Mouse (Mus musculus) liver, embryonic 13.5 days (tissue): ENCODE results near the gene Sh3bp5. TPM values are rescaled to one million over a fixed set of nuclear protein-coding genes. Genes with fewer than 3 reads are reported as not detected.

ENCODE experiments used
- ATAC-seq: fragments of 200-750 bp; cut with Nextera tagmentation; 2 replicates; pipeline ENCODE4 v1.8.0; 2017; ENCODE audit warnings: low read depth, mild to moderate bottlenecking, moderate number of reproducible peaks, moderate library complexity
- DNase-seq: peaks from one replicate; pipeline ENCODE4 v3.0.0; 2022
- H3K27ac ChIP-seq: fragments of 300-500 bp; sonication (generic); 2 replicates; pipeline ENCODE4 v1.5.1; 2015; ENCODE audit warnings: moderate library complexity, mild to moderate bottlenecking, inconsistent platforms
- H3K27me3 ChIP-seq: fragments of 300-500 bp; sonication (generic); 2 replicates; pipeline ENCODE4 v1.6.1; 2015; ENCODE audit warnings: mild to moderate bottlenecking, inconsistent platforms
- H3K36me3 ChIP-seq: fragments of 300-500 bp; sonication (generic); 2 replicates; pipeline ENCODE4 v1.6.1; 2015; ENCODE audit warnings: mild to moderate bottlenecking, inconsistent platforms
- H3K4me1 ChIP-seq: fragments of 300-500 bp; sonication (generic); replicated peaks from 2 replicates; pipeline ENCODE4 v1.6.1; 2015; ENCODE audit warnings: inconsistent platforms
- H3K4me2 ChIP-seq: fragments of 300-500 bp; sonication (generic); 2 replicates; pipeline ENCODE4 v1.6.1; 2015; ENCODE audit warnings: inconsistent platforms, mild to moderate bottlenecking, moderate library complexity
- H3K4me3 ChIP-seq: fragments of 300-500 bp; sonication (generic); replicated peaks from 2 replicates; pipeline ENCODE4 v1.5.1; 2015; ENCODE audit warnings: mild to moderate bottlenecking, inconsistent platforms
- H3K9ac ChIP-seq: fragments of 300-500 bp; sonication (generic); 2 replicates; pipeline ENCODE4 v1.6.1; 2015; ENCODE audit warnings: mild to moderate bottlenecking, inconsistent platforms
- H3K9me3 ChIP-seq: fragments of 300-500 bp; sonication (generic); replicated peaks from 2 replicates; pipeline ENCODE4 v1.6.1; 2016; ENCODE audit warnings: inconsistent platforms
- WGBS: fragments of 180-500 bp; shearing (Covaris S2); methylation state at CpG from one replicate; pipeline ENCODE4 v1.1.7; 2015; ENCODE audit not compliant: insufficient replicate concordance; 5-methylcytosine and 5-hydroxymethylcytosine counted together
- polyA plus RNA-seq: library from polyadenylated mRNA; unstranded; fragments of >200 nt; fragmentation: Nextera tagmentation; extraction: Ambion mirVana; gene quantifications from 2 replicates; pipeline ENCODE4 v1.2.1, GENCODE M21; 2015

Sh3bp5 gene
- polyA plus RNA-seq, 1 experiment from 2014 or later = 13.3 TPM

DNA sequence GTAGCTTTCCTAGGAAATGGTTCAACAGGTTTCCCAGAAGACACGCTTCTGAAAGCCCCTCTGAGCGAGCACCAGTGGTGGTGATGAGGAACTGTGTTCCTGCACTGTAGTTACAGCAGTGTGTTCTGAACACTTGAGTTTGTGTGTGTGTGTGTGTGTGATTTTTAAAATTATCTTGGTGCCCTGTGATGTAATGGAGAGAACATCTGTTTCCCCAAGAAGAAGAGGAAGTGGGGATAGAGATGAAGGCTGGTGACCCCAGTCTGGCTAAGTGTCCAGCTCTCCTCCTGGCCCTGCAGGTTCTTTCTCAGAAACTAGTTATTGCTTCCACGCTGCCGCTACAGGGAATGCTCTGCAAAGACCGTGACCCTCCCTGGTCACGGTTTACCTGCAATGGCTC, 61.5 kb downstream of the Sh3bp5 start:
- Histone ChIP-seq H3K4me3 (no peak overlapping the region), H3K27ac (no peak overlapping the region), H3K4me2 (no peak overlapping the region), H3K36me3 (peaks cover 89% of the 10 kb centered on the region), H3K9me3 (no peaks in the 10 kb centered on the region), H3K27me3 (no peaks in the 10 kb centered on the region), H3K9ac (no peak overlapping the region), H3K4me1 (no peaks in the 10 kb centered on the region; the same call in 1 of the 2 replicates)
- no peak for ATAC-seq
- WGBS = 79% methylated on average over 6 of the region's 6 CpGs
- no peak for DNase-seq

DNA sequence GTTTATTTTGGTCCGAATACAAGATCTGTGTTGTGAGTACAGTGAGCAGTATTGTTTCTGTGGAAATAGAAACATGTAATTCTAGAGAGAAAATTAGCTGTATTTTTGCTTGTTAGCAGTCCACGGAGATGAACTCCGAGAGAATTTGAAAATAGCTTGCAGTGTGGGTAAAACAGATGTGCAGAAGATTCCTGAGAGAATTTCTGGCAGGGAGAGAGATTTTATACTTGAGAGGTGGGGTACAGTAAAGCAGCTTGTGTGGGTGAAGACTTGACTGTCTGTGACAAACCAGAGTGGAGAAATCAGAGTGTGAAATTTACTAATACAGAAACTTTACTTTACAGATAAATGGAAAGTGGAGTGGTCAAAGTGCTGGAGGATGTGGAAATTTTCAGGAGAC, 66.5 kb downstream of the Sh3bp5 start:
- Histone ChIP-seq H3K9ac (no peak overlapping the region), H3K4me3 (no peak overlapping the region), H3K27ac (no peak overlapping the region), H3K4me2 (no peak overlapping the region), H3K9me3 (no peaks in the 10 kb centered on the region), H3K27me3 (no peaks in the 10 kb centered on the region), H3K4me1 (peaks cover 8% of the 10 kb centered on the region), H3K36me3 (peaks cover 72% of the 10 kb centered on the region)
- no peak for DNase-seq
- WGBS = 82% methylated on average over 3 of the region's 3 CpGs
- ATAC-seq = no peak

DNA sequence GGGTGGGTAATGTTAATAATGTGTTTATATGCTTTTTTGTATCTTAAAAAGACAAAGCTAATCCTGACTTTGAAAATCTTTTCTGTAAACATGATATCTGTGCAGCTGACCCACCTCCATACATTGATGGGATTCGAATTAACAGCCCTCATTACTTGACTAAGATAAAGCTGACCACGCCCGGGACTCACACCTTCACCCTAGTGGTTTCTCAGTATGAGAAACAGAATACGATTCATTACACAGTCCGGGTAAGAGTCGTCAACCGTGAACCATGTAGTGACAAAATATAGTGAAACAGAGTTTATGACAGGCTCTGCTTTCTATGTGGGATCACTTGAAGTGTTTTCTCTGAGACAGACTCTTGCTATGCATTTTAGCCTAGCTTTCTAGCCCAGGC, 67.9 kb downstream of the Sh3bp5 start:
- Histone ChIP-seq H3K4me3 (no peak overlapping the region), H3K27ac (no peak overlapping the region), H3K4me2 (no peak overlapping the region), H3K9me3 (no peaks in the 10 kb centered on the region), H3K4me1 (peaks cover 8% of the 10 kb centered on the region), H3K36me3 (peaks cover 72% of the 10 kb centered on the region), H3K9ac (no peak overlapping the region), H3K27me3 (no peaks in the 10 kb centered on the region)
- ATAC-seq = no peak
- WGBS = 68% methylated on average over 7 of the region's 7 CpGs
- DNase-seq = no peak

DNA sequence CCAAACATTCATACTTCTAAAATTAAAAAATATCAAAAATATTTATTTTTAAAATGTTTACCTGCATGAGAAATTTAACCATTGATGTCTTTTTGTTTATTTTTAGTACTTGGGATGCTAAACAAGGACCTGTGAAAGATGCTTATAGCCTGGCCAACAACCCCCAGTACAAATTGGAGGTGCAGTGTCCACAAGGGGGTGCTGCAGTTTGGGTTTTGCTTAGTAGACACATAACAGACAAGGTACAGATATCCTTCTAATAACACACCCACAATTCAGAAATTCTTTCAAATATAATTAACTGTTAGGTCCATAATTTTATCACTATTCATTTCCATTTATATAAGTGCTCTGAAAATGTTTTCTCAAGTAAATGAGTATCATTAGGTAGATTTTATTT, 70.5 kb downstream of the Sh3bp5 start:
- DNase-seq = peak; percentile 50
- peaks cover 66% of the 10 kb centered on the region for H3K36me3 ChIP-seq
- no peak for ATAC-seq
- no peak overlapping the region for H3K4me3 ChIP-seq
- H3K9me3 ChIP-seq = no peaks in the 10 kb centered on the region
- H3K27ac ChIP-seq = no peak overlapping the region
- no peak overlapping the region for H3K9ac ChIP-seq
- H3K4me2 ChIP-seq = no peak overlapping the region
- no peaks in the 10 kb centered on the region for H3K27me3 ChIP-seq
- H3K4me1 ChIP-seq = peaks cover 8% of the 10 kb centered on the region

DNA sequence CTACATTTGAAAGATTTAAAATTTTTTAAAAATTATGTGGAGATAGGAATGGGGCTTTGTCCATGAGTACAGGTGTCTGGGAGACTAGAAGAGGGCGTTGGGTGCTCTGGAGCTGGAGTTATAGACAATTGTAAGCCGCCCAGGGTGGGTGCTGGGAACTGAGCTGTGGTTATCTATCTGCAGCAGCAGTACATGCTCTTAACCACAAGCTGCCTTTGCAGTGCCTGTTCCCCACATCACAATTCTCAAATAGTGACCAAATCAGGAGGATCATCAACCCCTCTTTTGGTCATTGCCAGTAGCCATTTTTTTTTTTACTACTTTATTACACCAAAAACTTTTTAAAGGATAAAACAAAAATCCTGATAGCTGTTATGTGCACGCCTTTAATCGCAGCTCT, 71.3 kb downstream of the Sh3bp5 start:
- Histone ChIP-seq H3K9ac (no peak overlapping the region), H3K4me3 (no peak overlapping the region), H3K4me2 (no peak overlapping the region), H3K27ac (no peak overlapping the region; the same call in 1 of the 2 replicates), H3K27me3 (no peaks in the 10 kb centered on the region), H3K4me1 (peaks cover 8% of the 10 kb centered on the region), H3K36me3 (peaks cover 63% of the 10 kb centered on the region), H3K9me3 (no peaks in the 10 kb centered on the region)
- DNase-seq (peak; percentile 25), ATAC-seq (peak; percentile 89)
- WGBS = 51% methylated on average over 4 of the region's 4 CpGs

DNA sequence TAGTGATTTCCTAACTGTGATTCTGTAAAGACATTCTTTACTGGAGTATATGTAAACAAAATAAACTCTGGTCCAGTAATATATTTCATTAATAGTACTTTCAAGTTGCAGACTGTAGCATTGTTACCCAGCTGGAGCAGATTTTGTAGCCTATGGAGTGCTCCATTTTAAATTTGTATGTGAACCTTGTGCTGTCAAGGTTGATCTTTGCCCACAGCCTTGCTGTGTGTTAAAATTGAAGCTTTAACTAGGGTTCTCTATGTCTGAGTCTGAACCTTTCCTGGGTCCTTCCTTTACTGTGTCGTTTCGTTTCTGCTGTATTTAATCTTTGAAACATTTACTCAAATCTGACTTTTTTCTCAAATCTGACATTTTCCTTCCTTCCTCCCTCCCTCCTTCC, 73.6 kb downstream of the Sh3bp5 start:
- H3K36me3 ChIP-seq = peaks cover 61% of the 10 kb centered on the region
- WGBS = 84% methylated on average over 2 of the region's 2 CpGs

DNA sequence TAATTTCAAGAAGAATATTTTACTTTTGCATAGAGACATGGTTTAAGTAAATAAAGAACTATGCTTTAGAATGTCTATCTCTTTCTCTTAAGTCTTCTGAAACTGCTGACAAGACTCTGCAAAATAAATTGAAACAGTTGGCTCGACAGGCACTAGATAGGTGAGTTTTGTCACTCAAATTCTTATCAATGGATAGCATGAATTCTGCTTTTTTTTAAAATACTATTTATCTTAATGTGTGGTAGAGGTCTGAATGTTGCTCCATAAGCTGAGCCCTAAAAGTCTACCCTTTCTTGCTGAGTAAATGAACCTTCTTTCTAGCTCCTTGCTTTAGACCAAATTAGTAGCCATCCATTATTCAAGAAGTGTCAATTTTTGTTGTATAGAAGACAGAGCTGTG, 90.5 kb downstream of the Sh3bp5 start:
- Histone ChIP-seq H3K27ac (no peak overlapping the region), H3K9ac (no peak overlapping the region), H3K4me3 (no peak overlapping the region), H3K4me2 (no peak overlapping the region), H3K4me1 (peaks cover 23% of the 10 kb centered on the region), H3K27me3 (no peaks in the 10 kb centered on the region), H3K36me3 (peaks cover 41% of the 10 kb centered on the region), H3K9me3 (no peaks in the 10 kb centered on the region)
- ATAC-seq = peak; percentile 51; the same call in 1 of the 2 replicates
- WGBS = 14% methylated on average over 1 of the region's 1 CpGs
- no peak for DNase-seq

More for the DNA sequence above, 73.6 kb downstream of the Sh3bp5 start:
- ATAC-seq (no peak), DNase-seq (no peak)
- no peak overlapping the region for H3K4me3 ChIP-seq
- H3K27me3 ChIP-seq = no peaks in the 10 kb centered on the region
- no peaks in the 10 kb centered on the region for H3K9me3 ChIP-seq
- H3K4me1 ChIP-seq = peaks cover 8% of the 10 kb centered on the region
- H3K9ac ChIP-seq = no peak overlapping the region
- no peak overlapping the region for H3K4me2 ChIP-seq
- no peak overlapping the region for H3K27ac ChIP-seq

DNA sequence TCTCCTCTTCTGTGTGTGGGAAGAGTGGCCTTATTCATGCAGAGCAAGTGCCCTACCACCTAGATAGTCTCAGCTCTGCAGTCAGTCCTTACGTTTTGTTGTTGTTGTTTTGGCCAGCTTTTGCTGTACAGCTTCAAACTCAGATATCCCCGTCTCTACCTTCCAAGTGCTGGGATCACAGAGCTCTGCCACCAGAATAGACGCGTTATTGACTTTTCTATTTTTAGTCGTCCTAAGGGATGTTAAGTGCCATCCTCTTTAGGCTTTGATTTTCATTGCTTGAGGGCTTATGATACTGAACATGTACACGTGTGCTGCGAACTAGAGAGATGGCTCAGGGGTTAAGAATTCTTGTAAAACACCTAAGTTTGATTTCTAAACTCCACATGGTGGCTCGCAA, 92.6 kb downstream of the Sh3bp5 start:
- 79% methylated on average over 8 of the region's 8 CpGs for WGBS
- peaks cover 29% of the 10 kb centered on the region for H3K4me1 ChIP-seq
- H3K9ac ChIP-seq = no peak overlapping the region
- H3K27me3 ChIP-seq = no peaks in the 10 kb centered on the region
- no peak overlapping the region for H3K27ac ChIP-seq
- no peak for ATAC-seq
- H3K36me3 ChIP-seq = peaks cover 33% of the 10 kb centered on the region
- DNase-seq = no peak
- no peak overlapping the region for H3K4me3 ChIP-seq
- H3K9me3 ChIP-seq = no peaks in the 10 kb centered on the region
- H3K4me2 ChIP-seq = no peak overlapping the region

DNA sequence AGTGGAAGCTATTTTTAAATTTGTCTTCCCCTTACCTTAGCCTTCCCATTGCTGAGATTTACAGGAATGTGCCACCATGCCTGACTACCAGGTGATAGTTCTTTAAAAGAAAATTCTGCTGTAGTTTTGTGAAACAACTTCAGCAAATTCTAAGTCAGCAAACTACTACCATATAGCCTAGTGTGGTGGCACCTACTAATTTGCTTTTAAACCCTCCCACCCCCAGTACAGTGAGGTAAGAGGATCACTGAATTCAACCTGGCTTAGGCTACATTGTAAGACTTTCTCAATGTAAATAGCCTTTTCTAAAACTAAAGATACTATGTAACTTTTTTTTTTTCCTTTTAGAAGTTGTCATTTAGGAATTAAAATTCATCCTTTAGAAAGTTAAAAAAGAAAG, 97.9 kb downstream of the Sh3bp5 start:
- no peaks in the 10 kb centered on the region for H3K9me3 ChIP-seq
- H3K4me3 ChIP-seq = peak overlapping the region; percentile 84
- H3K4me1 ChIP-seq = peaks cover 27% of the 10 kb centered on the region
- no peaks in the 10 kb centered on the region for H3K27me3 ChIP-seq
- peaks cover 9% of the 10 kb centered on the region for H3K36me3 ChIP-seq
- H3K27ac ChIP-seq = no peak overlapping the region
- peak overlapping the region; percentile 75 for H3K4me2 ChIP-seq
- peak overlapping the region; percentile 58 for H3K9ac ChIP-seq
- no peak for ATAC-seq
- no peak for DNase-seq

DNA sequence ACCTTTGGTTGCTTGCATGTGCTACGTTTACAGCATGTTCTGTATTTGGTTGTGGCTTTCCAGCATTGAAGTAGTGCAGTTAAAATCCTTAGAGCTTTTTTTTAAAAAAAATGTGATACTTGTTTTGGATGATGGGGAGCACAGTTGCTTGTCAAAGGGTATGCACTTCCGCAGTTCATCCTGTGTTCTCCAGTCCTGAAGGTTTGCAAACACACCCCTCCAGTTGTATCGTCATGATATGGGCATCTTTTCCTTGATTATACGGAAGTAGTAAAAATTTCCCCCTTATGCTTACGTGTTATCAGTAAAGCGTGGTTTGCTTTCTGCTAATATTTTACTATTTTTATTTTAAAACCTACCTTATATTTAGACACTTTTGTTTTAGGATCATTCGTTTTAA, 98.5 kb downstream of the Sh3bp5 start:
- H3K36me3 ChIP-seq = peaks cover 9% of the 10 kb centered on the region

DNA sequence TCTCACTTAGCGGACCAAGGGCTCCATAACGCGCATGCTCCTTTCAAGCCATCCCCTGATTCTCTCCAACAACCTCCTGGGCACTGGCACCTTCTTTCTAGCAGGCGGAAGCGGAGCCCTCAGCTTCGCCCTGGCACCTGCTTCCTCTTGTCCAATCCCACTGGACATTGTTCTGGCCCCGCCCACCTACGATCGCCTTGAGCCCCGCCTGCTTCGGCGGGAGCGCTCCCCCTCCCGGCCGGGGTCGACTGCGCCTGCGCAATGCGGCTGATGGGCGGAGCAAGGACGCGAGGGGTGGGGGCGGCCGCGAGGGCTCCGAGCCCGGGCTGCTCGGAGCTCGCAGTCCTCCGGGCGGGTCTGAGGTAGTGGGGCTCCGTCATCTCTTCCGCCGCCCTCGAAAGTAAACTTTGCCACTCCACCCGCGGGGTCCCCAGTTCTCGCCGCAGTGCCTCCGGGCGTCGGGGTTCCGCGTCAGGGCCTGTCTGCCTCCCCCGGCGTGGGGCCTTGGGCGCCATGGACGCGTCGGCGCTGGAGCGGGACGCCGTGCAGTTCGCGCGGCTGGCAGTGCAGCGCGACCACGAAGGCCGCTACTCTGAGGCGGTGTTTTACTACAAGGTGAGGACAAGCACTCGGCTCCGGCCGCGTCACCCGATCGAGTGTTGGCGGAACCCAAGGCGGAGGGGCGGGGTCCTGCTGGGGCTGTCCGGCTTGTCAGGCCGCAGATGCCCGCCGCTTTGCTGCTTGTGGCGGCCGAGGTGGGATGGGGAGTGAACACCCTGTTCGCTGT, 99.3 kb downstream of the Sh3bp5 start, which contains the start of gene Capn7:
TSS of gene Capn7 (plus strand) at position 270 of the 787 bp plus-strand sequence.
- H3K4me3 ChIP-seq = peak within 1 kb of the TSS; percentile 84
- H3K4me2 ChIP-seq = peak within 1 kb of the TSS; percentile 75
- DNase-seq = peak; percentile 99
- H3K27ac ChIP-seq = peak within 1 kb of the TSS; percentile 93
- under 1% methylated on average over 78 of the region's 78 CpGs for WGBS
- no peaks in the 10 kb centered on the region for H3K9me3 ChIP-seq
- peaks cover 26% of the 10 kb centered on the region for H3K4me1 ChIP-seq
- H3K27me3 ChIP-seq = no peaks in the 10 kb centered on the region; the same call in 1 of the 2 replicates
- peak within 1 kb of the TSS; percentile 92 for H3K9ac ChIP-seq
- peaks cover 6% of the 10 kb centered on the region for H3K36me3 ChIP-seq
- ATAC-seq = peak; percentile 96

More for the DNA sequence above, 98.5 kb downstream of the Sh3bp5 start:
- no peak for DNase-seq
- Histone ChIP-seq H3K9ac (peak overlapping the region; percentile 92), H3K4me2 (peak overlapping the region; percentile 75), H3K27ac (peak overlapping the region; percentile 93), H3K27me3 (no peaks in the 10 kb centered on the region), H3K4me1 (peaks cover 26% of the 10 kb centered on the region), H3K9me3 (no peaks in the 10 kb centered on the region), H3K4me3 (peak overlapping the region; percentile 84)
- ATAC-seq = no peak
- 14% methylated on average over 7 of the region's 7 CpGs for WGBS

DNA sequence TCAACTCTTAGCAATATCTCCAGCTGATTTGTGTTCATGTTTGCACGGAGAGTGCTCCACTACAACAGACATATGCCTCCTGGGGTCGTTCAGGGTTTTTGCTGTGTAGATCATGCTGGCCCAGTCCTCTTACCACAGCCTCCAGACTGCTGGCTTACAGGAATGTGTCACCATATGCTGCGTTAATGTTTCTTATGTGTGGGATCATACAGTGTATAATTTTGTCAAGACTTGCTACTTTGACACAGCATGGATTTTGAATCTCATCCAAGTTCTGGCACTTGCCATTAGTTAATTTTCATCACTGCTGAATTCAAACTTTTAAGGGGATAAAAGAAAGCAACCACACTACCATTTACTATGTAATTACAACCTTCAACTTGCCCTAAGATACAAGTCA, 100.1 kb downstream of the Sh3bp5 start:
- Histone ChIP-seq H3K9ac (peak overlapping the region; percentile 67), H3K4me1 (peaks cover 26% of the 10 kb centered on the region), H3K9me3 (no peaks in the 10 kb centered on the region), H3K4me3 (peak overlapping the region; percentile 84), H3K27ac (no peak overlapping the region), H3K36me3 (peaks cover 3% of the 10 kb centered on the region), H3K27me3 (peaks cover 4% of the 10 kb centered on the region), H3K4me2 (peak overlapping the region; percentile 75)
- ATAC-seq (no peak), DNase-seq (no peak)
- 46% methylated on average over 3 of the region's 3 CpGs for WGBS
